Comparison of ENCODE assay signal across 24 mouse cellular contexts in the genomic region with DNA sequence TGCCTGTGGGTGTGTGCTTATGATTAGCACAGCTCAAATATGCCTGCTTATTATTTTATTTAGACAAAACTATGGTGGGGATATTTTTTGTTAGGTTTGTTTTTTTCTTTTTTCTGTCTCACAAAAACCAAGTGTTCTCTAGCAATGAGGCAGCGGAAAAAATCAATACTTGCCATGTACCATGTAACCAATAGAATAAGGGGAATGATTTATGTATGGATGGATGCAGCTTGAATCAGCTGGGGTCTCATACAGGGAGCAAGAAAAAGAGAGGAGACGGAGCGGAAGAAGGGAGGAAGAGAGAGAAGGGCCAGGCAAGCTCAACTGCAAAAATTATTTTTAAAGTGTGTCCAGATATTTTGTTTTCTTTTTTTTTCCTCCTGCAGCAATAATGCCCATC.
DNase-seq lines count a peak whose midpoint lies in the region; ATAC-seq and TF ChIP-seq lines count a peak whose summit lies in the region.
"Had no signal": no experiment of that assay in that cellular context is flagged by ENCODE, and none has a peak within 500 bp of the region (broad histone marks: within the 10 kb centered on the region; RNA-seq: fewer than 3 reads in every experiment).

No protein-coding gene starts in this region.

- no peaks in the 10 kb centered on the region for H3K36me3 ChIP-seq in hindbrain, embryonic 12.5 days
- no peaks in the 10 kb centered on the region for H3K36me3 ChIP-seq in hindbrain, postnatal 0 days (ENCODE audit: insufficient read depth, low read length)
- H3K36me3 ChIP-seq in midbrain, embryonic 14.5 days (ENCODE audit: control insufficient read depth, insufficient read depth, low read length): no peaks in the 10 kb centered on the region
- no peaks in the 10 kb centered on the region for H3K36me3 ChIP-seq in midbrain, embryonic 13.5 days
- H3K36me3 ChIP-seq in neural tube, embryonic 13.5 days: no peaks in the 10 kb centered on the region
- H3K36me3 ChIP-seq: forebrain, embryonic 10.5 days; G1E had no signal

- no peak for TF ChIP-seq CTCF in hindbrain, postnatal 0 days (IDR thresholded peaks at IDR 0.05; ENCODE audit: low read depth)

- no peaks in the 10 kb centered on the region for H3K27me3 ChIP-seq in hindbrain, embryonic 12.5 days
- no peaks in the 10 kb centered on the region for H3K27me3 ChIP-seq in hindbrain, postnatal 0 days (ENCODE audit: insufficient read depth, low read length)
- H3K27me3 ChIP-seq in midbrain, embryonic 14.5 days (ENCODE audit: control insufficient read depth, insufficient read depth, low read length): no peaks in the 10 kb centered on the region
- H3K27me3 ChIP-seq in midbrain, embryonic 13.5 days: no peaks in the 10 kb centered on the region
- H3K27me3 ChIP-seq in neural tube, embryonic 13.5 days: no peaks in the 10 kb centered on the region
- H3K27me3 ChIP-seq: CH12.LX; forebrain, embryonic 13.5 days had no signal

- no peaks in the 10 kb centered on the region for H3K4me1 ChIP-seq in hindbrain, embryonic 12.5 days
- H3K4me1 ChIP-seq in hindbrain, postnatal 0 days (ENCODE audit: insufficient read depth, low read length): no peaks in the 10 kb centered on the region
- no peaks in the 10 kb centered on the region for H3K4me1 ChIP-seq in midbrain, embryonic 14.5 days (ENCODE audit: control insufficient read depth, insufficient read depth, low read length)
- H3K4me1 ChIP-seq in midbrain, embryonic 13.5 days (replicated peaks): 0 out of 2 replicates have a peak, but pooled peaks cover 9% of the 10 kb centered on the region
- H3K4me1 ChIP-seq in neural tube, embryonic 13.5 days (replicated peaks): no peaks in the 10 kb centered on the region

- no peak for DNase-seq in hindbrain, postnatal 0 days (ENCODE audit: low spot score)
- peak; percentile 10 for DNase-seq in midbrain, embryonic 14.5 days
- no peak for DNase-seq in neural tube, embryonic 10.5 days (ENCODE audit: extremely low spot score, low spot score)
- DNase-seq in retina, postnatal 1 day: peak; percentile 21
- no peak for DNase-seq in heart, postnatal 4 days
- DNase-seq: adrenal gland, postnatal 10 days; adrenal gland, postnatal 36 days; B cell, adult 2 months; cerebellum, adult 18-20 months; cerebellum, adult 9-10 months; cerebellum, postnatal 14 days; gastrocnemius, adult 2 months; gastrocnemius, postnatal 14 days; heart, adult 11 months had no signal

- no peak overlapping the region for H3K4me2 ChIP-seq in hindbrain, embryonic 12.5 days (replicated peaks)
- no peak overlapping the region for H3K4me2 ChIP-seq in hindbrain, postnatal 0 days (ENCODE audit: low read depth, low read length)
- H3K4me2 ChIP-seq in midbrain, embryonic 14.5 days (ENCODE audit: low read length): no peak overlapping the region
- H3K4me2 ChIP-seq in midbrain, embryonic 13.5 days (replicated peaks): no peak overlapping the region; the same call in 1 of the 2 replicates
- 0 out of 2 replicates have a peak overlapping the region, but pooled peaks have one; percentile 9 for H3K4me2 ChIP-seq in neural tube, embryonic 13.5 days
- H3K4me2 ChIP-seq: forebrain, embryonic 13.5 days; heart, embryonic 11.5 days had no signal

- H3K4me3 ChIP-seq in hindbrain, embryonic 12.5 days: 0 out of 2 replicates have a peak overlapping the region, but pooled peaks have one; percentile 2
- H3K4me3 ChIP-seq in hindbrain, postnatal 0 days (ENCODE audit: low read length): no peak overlapping the region
- no peak overlapping the region for H3K4me3 ChIP-seq in midbrain, embryonic 14.5 days (replicated peaks; ENCODE audit: low read depth, low read length)
- no peak overlapping the region for H3K4me3 ChIP-seq in midbrain, embryonic 13.5 days (replicated peaks)
- no peak overlapping the region for H3K4me3 ChIP-seq in neural tube, embryonic 13.5 days
- H3K4me3 ChIP-seq: forebrain, embryonic 10.5 days; forebrain, embryonic 13.5 days; gastrocnemius, adult 2 months had no signal

- ATAC-seq in hindbrain, embryonic 12.5 days (ENCODE audit: low FRiP score): no peak
- ATAC-seq in hindbrain, postnatal 0 days: no peak
- ATAC-seq in midbrain, embryonic 14.5 days (ENCODE audit: low FRiP score, low TSS enrichment): no peak
- no peak for ATAC-seq in midbrain, embryonic 13.5 days
- ATAC-seq in neural tube, embryonic 13.5 days (ENCODE audit: low read depth): no peak
- ATAC-seq: forebrain, embryonic 13.5 days; forebrain, embryonic 16.5 days; Patski had no signal

- WGBS in hindbrain, embryonic 12.5 days: 53% methylated on average over 3 of the region's 3 CpGs
- 54% methylated on average over 3 of the region's 3 CpGs for WGBS in hindbrain, postnatal 0 days
- 68% methylated on average over 3 of the region's 3 CpGs for WGBS in midbrain, embryonic 14.5 days
- WGBS in midbrain, embryonic 13.5 days: 70% methylated on average over 3 of the region's 3 CpGs
- 38% methylated on average over 3 of the region's 3 CpGs for WGBS in neural tube, embryonic 13.5 days

- no peak overlapping the region for H3K9ac ChIP-seq in hindbrain, embryonic 12.5 days
- no peak overlapping the region for H3K9ac ChIP-seq in hindbrain, postnatal 0 days (replicated peaks; ENCODE audit: low read length)
- no peak overlapping the region for H3K9ac ChIP-seq in midbrain, embryonic 14.5 days (replicated peaks; ENCODE audit: low read length)
- H3K9ac ChIP-seq in midbrain, embryonic 13.5 days (replicated peaks): no peak overlapping the region
- H3K9ac ChIP-seq in neural tube, embryonic 13.5 days: no peak overlapping the region
- H3K9ac ChIP-seq: forebrain, embryonic 13.5 days had no signal

- no peaks in the 10 kb centered on the region for H3K9me3 ChIP-seq in hindbrain, embryonic 12.5 days (replicated peaks)
- H3K9me3 ChIP-seq in hindbrain, postnatal 0 days (ENCODE audit: low read length): no peaks in the 10 kb centered on the region
- no peaks in the 10 kb centered on the region for H3K9me3 ChIP-seq in midbrain, embryonic 14.5 days (ENCODE audit: control insufficient read depth, low read length)
- no peaks in the 10 kb centered on the region for H3K9me3 ChIP-seq in midbrain, embryonic 13.5 days
- H3K9me3 ChIP-seq in neural tube, embryonic 13.5 days: no peaks in the 10 kb centered on the region
- H3K9me3 ChIP-seq: forebrain, embryonic 10.5 days; forebrain, embryonic 13.5 days; G1E had no signal

- no peak overlapping the region for H3K27ac ChIP-seq in hindbrain, embryonic 12.5 days
- no peak overlapping the region for H3K27ac ChIP-seq in hindbrain, postnatal 0 days
- no peak overlapping the region for H3K27ac ChIP-seq in midbrain, embryonic 14.5 days (replicated peaks; ENCODE audit: low read depth, low read length)
- H3K27ac ChIP-seq in midbrain, embryonic 13.5 days: no peak overlapping the region; the same call in 1 of the 2 replicates
- H3K27ac ChIP-seq in neural tube, embryonic 13.5 days (replicated peaks): no peak overlapping the region
- H3K27ac ChIP-seq: forebrain, embryonic 10.5 days; forebrain, embryonic 13.5 days; gastrocnemius, adult 2 months had no signal

Comparison
In these comparisons a context has a peak if more than half of its experiments do, and no peak if none do; other contexts are left out.
1. DNase-seq: peak in midbrain, embryonic 14.5 days (single experiment) and retina, postnatal 1 day (single experiment); none in hindbrain, postnatal 0 days (single experiment), neural tube, embryonic 10.5 days (single experiment) and heart, postnatal 4 days (single experiment).